Mouse (Mus musculus): ENCODE results near the gene Stoml1. TPM values are rescaled to one million over a fixed set of nuclear protein-coding genes. Genes with fewer than 3 reads are reported as not detected.

Stoml1 gene
- total and polyA plus RNA-seq, 3 experiments: 6.4 to 8.7 TPM; not detected in 1

DNA sequence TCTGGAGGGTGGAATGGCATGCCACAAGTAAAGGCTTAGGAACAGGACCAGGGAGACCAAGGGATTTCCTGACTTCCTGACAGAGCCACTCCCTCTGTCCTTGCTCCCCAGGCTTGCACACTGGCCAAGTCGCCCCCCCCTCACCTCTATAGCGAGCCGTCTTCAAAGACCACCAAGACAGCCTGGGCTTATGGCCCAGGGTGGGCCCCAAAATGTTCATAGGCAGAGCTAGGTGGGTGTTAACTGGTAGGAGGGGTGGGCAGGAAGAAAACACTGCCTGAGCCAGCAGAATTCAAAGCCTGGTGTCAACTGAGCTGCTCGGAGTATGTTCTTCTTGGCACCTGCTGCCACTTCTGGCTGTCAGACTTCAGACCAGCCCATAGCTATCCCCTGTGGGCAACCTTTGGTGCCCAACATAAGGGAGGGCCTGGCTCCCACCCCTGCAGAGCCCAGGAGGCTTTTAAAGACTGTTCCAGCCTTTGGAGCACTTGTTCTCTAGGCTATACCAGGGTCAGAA, 45.1 kb downstream of the Stoml1 start:
- no peaks in the 10 kb centered on the region for H3K79me2 ChIP-seq (ENCODE audit: control insufficient read depth, insufficient read depth, low read length, poor library complexity)
- TF ChIP-seq JUND (IDR thresholded peaks at IDR 0.05; ENCODE audit: low read depth, low read length) (no peak), ETS1 (IDR thresholded peaks at IDR 0.05; ENCODE audit: low read depth, low read length) (no peak)
- no peaks in the 10 kb centered on the region for H3K36me3 ChIP-seq (ENCODE audit: control insufficient read depth in 1 of 2, insufficient read depth in 2 of 2, low read length in 2 of 2)
- H3K9me3 ChIP-seq (replicated peaks; ENCODE audit: insufficient read depth, low read length): no peaks in the 10 kb centered on the region
- H3K4me3 ChIP-seq (ENCODE audit: control insufficient read depth in 1 of 2, insufficient read depth in 1 of 2, low read depth in 2 of 2, low read length in 2 of 2): no peak overlapping the region
- H3K27ac ChIP-seq (ENCODE audit: control insufficient read depth, low read depth, low read length): no peak overlapping the region
- no peak overlapping the region for H3K9ac ChIP-seq (ENCODE audit: control insufficient read depth, low read depth, low read length, poor library complexity, severe bottlenecking)
- H3K27me3 ChIP-seq (ENCODE audit: control insufficient read depth in 1 of 2, insufficient read depth in 2 of 2, low read length in 2 of 2): peaks cover 18 to 27% of the 10 kb centered on the region in 2 experiments
- H3K4me1 ChIP-seq (ENCODE audit: control insufficient read depth in 1 of 2, insufficient read depth in 2 of 2, low read length in 2 of 2): no peaks in the 10 kb centered on the region
- no peak for DNase-seq (ENCODE audit: low read depth, low spot score)

GRCm38 (mm10) chr9:58299356-58299799, 46.4 kb downstream of the Stoml1 start:
- Histone ChIP-seq H3K27ac (ENCODE audit: control insufficient read depth, low read depth, low read length) (no peak overlapping the region), H3K36me3 (ENCODE audit: control insufficient read depth in 1 of 2, insufficient read depth in 2 of 2, low read length in 2 of 2) (no peaks in the 10 kb centered on the region), H3K79me2 (ENCODE audit: control insufficient read depth, insufficient read depth, low read length, poor library complexity) (no peaks in the 10 kb centered on the region), H3K9me3 (replicated peaks; ENCODE audit: insufficient read depth, low read length) (no peaks in the 10 kb centered on the region), H3K4me3 (ENCODE audit: control insufficient read depth in 1 of 2, insufficient read depth in 1 of 2, low read depth in 2 of 2, low read length in 2 of 2) (no peak overlapping the region), H3K27me3 (ENCODE audit: control insufficient read depth in 1 of 2, insufficient read depth in 2 of 2, low read length in 2 of 2) (peaks cover 29 to 38% of the 10 kb centered on the region in 2 experiments), H3K4me1 (ENCODE audit: control insufficient read depth in 1 of 2, insufficient read depth in 2 of 2, low read length in 2 of 2) (no peaks in the 10 kb centered on the region), H3K9ac (ENCODE audit: control insufficient read depth, low read depth, low read length, poor library complexity, severe bottlenecking) (no peak overlapping the region)
- TF ChIP-seq CHD2 (IDR thresholded peaks at IDR 0.05; ENCODE audit: low read length) (no peak), HCFC1 (IDR thresholded peaks at IDR 0.05; ENCODE audit: low read depth, low read length) (no peak), NRF1 (IDR thresholded peaks at IDR 0.05; ENCODE audit: insufficient read depth, low read depth, low read length, poor library complexity, severe bottlenecking) (no peak), ZNF384 (IDR thresholded peaks at IDR 0.05; ENCODE audit: low read depth, low read length) (no peak), SMC3 (IDR thresholded peaks at IDR 0.05; ENCODE audit: low read depth, low read length) (no peak), POLR2AphosphoS2 (IDR thresholded peaks at IDR 0.05; ENCODE audit: low read length) (no peak), MEF2A (IDR thresholded peaks at IDR 0.05; ENCODE audit: extremely low read depth, insufficient replicate concordance, low read depth, low read length, poor library complexity, severe bottlenecking) (no peak), RCOR1 (IDR thresholded peaks at IDR 0.05; ENCODE audit: low read depth, low read length) (no peak), CHD1 (IDR thresholded peaks at IDR 0.05; ENCODE audit: low read depth, low read length) (no peak), USF1 (IDR thresholded peaks at IDR 0.05; ENCODE audit: low read depth, low read length) (no peak), TAL1 (IDR thresholded peaks at IDR 0.05; ENCODE audit: low read length) (no peak), POLR2AphosphoS5 (IDR thresholded peaks at IDR 0.05; ENCODE audit: borderline replicate concordance, low read depth, low read length) (no peak), RAD21 (IDR thresholded peaks at IDR 0.05; ENCODE audit: low read depth, low read length) (no peak), GATA1 (IDR thresholded peaks at IDR 0.05; ENCODE audit: low read depth, low read length) (no peak), JUND (IDR thresholded peaks at IDR 0.05; ENCODE audit: low read depth, low read length) (no peak), TCF12 (IDR thresholded peaks at IDR 0.05; ENCODE audit: low read depth, low read length) (no peak), ELF1 (IDR thresholded peaks at IDR 0.05; ENCODE audit: low read depth, low read length) (no peak), UBTF (IDR thresholded peaks at IDR 0.05; ENCODE audit: borderline replicate concordance, insufficient read depth, low read depth, low read length) (no peak)
- DNase-seq (ENCODE audit: low read depth, low spot score): no peak

All from MEL (cell line).